Mouse (Mus musculus) lung, adult 2 months (tissue): ENCODE data around the gene Lect2.

Experiments
- CTCF ChIP-seq: fragments of 200-500 bp; IDR thresholded peaks from 2 replicates; pipeline ENCODE4 v1.5.1; 2011; ENCODE audit warnings: mild to moderate bottlenecking, low read length, control low read depth; ENCODE audit not compliant: insufficient read depth
- POLR2A ChIP-seq: fragments of 200-500 bp; IDR thresholded peaks from 2 replicates; pipeline ENCODE4 v1.6.1; 2011; ENCODE audit warnings: low read depth, mild to moderate bottlenecking, control low read depth, low read length, borderline replicate concordance; ENCODE audit errors: extremely low read depth

- TF ChIP-seq POLR2A (no peak), CTCF (no peak)
Observed at GRCm38 (mm10) chr13:56581961-56582434, 33.7 kb upstream of the Lect2 start.
